In the genomic region with DNA sequence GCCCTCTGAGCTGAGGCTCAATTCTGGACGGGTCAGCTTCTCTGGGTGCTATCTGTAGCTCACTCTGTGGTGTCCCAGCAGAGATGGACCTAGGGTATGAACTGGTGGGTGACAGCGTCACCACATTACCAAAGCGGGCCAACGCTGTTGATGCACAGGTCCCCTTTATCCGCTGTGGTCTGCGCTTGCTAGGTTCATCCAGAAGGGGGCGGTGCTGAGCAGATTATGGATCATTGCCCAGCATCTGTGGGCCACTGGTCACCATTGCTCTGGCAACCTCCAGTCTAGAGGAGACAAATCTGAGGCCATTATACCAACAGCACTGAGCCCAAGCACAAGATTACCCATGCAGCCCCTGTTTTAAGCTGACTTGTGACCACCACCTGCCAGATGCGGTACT, we compare ENCODE assay signal across 8 mouse cellular contexts.
A peak's percentile ranks its signal among the peaks of the same experiment; 100 is the strongest.
DNase-seq lines count a peak whose midpoint lies in the region; ATAC-seq and TF ChIP-seq lines count a peak whose summit lies in the region.

No protein-coding gene starts in this region.

- peak; percentile 5 for DNase-seq in gastrocnemius, adult 18-20 months (ENCODE audit: low spot score)
- no peak for DNase-seq in gastrocnemius, postnatal 25 days
- peak; percentile 8 for DNase-seq in lung, embryonic 14.5 days
- no peak for DNase-seq in lung, postnatal 25 days (ENCODE audit: low spot score)
- DNase-seq in retina, embryonic 14.5 days (ENCODE audit: low spot score) = peak; percentile 61
- DNase-seq in frontal cortex, postnatal 14 days (ENCODE audit: low spot score in 2 of 2) = no peak
- DNase-seq in cerebellum, adult 9-10 months = no peak

- no peak for ATAC-seq in lung, embryonic 14.5 days (ENCODE audit: insufficient read depth)

- peak; percentile 65 for TF ChIP-seq CTCF in lung, embryonic 14.5 days (IDR thresholded peaks at IDR 0.05; ENCODE audit: low read depth)
- TF ChIP-seq CTCF in bone marrow macrophage, adult 2 months (IDR thresholded peaks at IDR 0.05; ENCODE audit: low read depth, low read length) = peak; percentile 50

- H3K9me3 ChIP-seq in lung, embryonic 14.5 days (ENCODE audit: low read depth, low read length) = no peaks in the 10 kb centered on the region

- no peak overlapping the region for H3K4me2 ChIP-seq in lung, embryonic 14.5 days

- H3K4me1 ChIP-seq in lung, embryonic 14.5 days (ENCODE audit: insufficient read depth) = no peaks in the 10 kb centered on the region
- no peaks in the 10 kb centered on the region for H3K4me1 ChIP-seq in bone marrow macrophage, adult 2 months (ENCODE audit: control insufficient read depth, insufficient read depth, low read length)

- H3K4me3 ChIP-seq in lung, embryonic 14.5 days (ENCODE audit: low read depth, low read length) = no peak overlapping the region
- H3K4me3 ChIP-seq in bone marrow macrophage, adult 2 months (ENCODE audit: insufficient read depth, low read length) = no peak overlapping the region

- no peak overlapping the region for H3K9ac ChIP-seq in lung, embryonic 14.5 days

- 41% methylated on average over 8 of the region's 8 CpGs for WGBS in lung, embryonic 14.5 days

- TF ChIP-seq POLR2A in bone marrow macrophage, adult 2 months (IDR thresholded peaks at IDR 0.05; ENCODE audit: borderline replicate concordance, low read depth, low read length) = no peak

- H3K27me3 ChIP-seq in lung, embryonic 14.5 days (ENCODE audit: insufficient read depth, low read length) = no peaks in the 10 kb centered on the region

- no peaks in the 10 kb centered on the region for H3K36me3 ChIP-seq in lung, embryonic 14.5 days (ENCODE audit: insufficient read depth)

- H3K27ac ChIP-seq in lung, embryonic 14.5 days (ENCODE audit: low read depth) = no peak overlapping the region
- no peak overlapping the region for H3K27ac ChIP-seq in bone marrow macrophage, adult 2 months (ENCODE audit: insufficient read depth, low read depth, low read length)

Comparison
In these comparisons a context has a peak if more than half of its experiments do, and no peak if none do; other contexts are left out.
1. DNase-seq: peak in gastrocnemius, adult 18-20 months (single experiment), lung, embryonic 14.5 days (single experiment) and retina, embryonic 14.5 days (single experiment); none in gastrocnemius, postnatal 25 days (single experiment), lung, postnatal 25 days (single experiment), frontal cortex, postnatal 14 days (0 of 2) and cerebellum, adult 9-10 months (single experiment).